Mouse (Mus musculus): ENCODE data around the gene Arhgap17. TPM values are rescaled to one million over a fixed set of nuclear protein-coding genes. Genes with fewer than 3 reads are reported as not detected.
A peak's percentile ranks its signal among the peaks of the same experiment; 100 is the strongest.

Arhgap17 gene
- total and polyA plus RNA-seq, 3 experiments = 6.7 to 56.1 (median 7.4) TPM

DNA sequence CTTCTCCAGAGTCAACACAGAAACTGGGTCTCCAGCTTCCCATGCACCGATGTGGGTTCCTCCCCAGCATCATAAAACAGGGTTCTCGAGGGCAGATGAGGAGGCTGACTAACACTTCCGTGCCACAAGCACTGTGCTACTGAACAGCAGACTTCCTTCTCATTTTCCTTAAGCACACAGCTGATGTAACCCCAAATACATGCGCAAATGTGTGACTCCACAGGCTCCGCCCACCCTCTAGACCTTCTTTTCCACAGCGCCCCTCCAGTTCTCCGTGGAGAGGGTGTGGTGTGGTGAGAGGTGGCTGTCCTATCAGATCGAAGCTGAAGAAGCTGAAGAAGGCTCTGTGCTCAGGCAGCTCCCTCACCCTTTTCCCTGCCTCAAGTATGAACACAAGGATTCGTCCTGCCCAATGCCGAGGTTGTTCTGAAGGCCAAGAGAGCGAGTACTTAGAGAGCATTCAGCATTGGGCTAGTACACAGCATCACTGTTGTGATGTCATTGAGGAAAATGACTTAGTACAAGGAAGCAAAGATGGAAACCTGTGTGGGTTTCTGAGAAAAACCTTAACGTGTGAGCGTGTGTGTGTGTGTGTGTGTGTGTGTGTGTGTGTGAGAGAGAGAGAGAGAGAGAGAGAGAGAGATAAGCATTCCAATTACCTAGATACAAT is 47.1 kb downstream of the Arhgap17 start:
- dilution Hi-C loops (cut with MboI; ENCODE audit: extremely low pct_ligation_motif_present, extremely low pct_unique_long_range_greater_than_20kb, low sequenced_read_pairs) (no loop called here), in situ Hi-C loops (cut with MboI; ENCODE audit: low pct_ligation_motif_present, low pct_unique_long_range_greater_than_20kb, low sequenced_read_pairs) (no loop called here)
- no peaks in the 10 kb centered on the region for H3K79me2 ChIP-seq (replicated peaks; ENCODE audit: control insufficient read depth, extremely low read depth, insufficient read depth, poor library complexity, severe bottlenecking)
- no peak overlapping the region for H3K4me2 ChIP-seq (ENCODE audit: insufficient read depth, low read depth, poor library complexity, severe bottlenecking)
- no peak overlapping the region for H3K9ac ChIP-seq (ENCODE audit: insufficient read depth, low read depth)
- peak; percentile 63 for DNase-seq (ENCODE audit: extremely low read depth)
- peaks cover 63 to 92% of the 10 kb centered on the region in 2 experiments for H3K36me3 ChIP-seq (replicated peaks in 1 of 2; ENCODE audit: control insufficient read depth in 1 of 2, insufficient read depth in 1 of 2, low read length in 1 of 2)
- peak overlapping the region; percentile 13; the same call in 1 of the 2 replicates for H3K27ac ChIP-seq (ENCODE audit: insufficient read depth, low read depth)
- no peaks in the 10 kb centered on the region for H3K9me3 ChIP-seq (replicated peaks; ENCODE audit: low read length)
- H3K27me3 ChIP-seq (replicated peaks) = no peaks in the 10 kb centered on the region
- H3K4me3 ChIP-seq (replicated peaks in 1 of 3; ENCODE audit: low read depth in 2 of 3, low read length in 2 of 3, poor library complexity in 1 of 3) = no peak overlapping the region
- TF ChIP-seq JUND (conservative IDR thresholded peaks at IDR 0.05; ENCODE audit: low read depth, low read length) (no peak), TBP (conservative IDR thresholded peaks at IDR 0.05; ENCODE audit: low read depth, low read length) (no peak), NELFE (IDR thresholded peaks at IDR 0.05; ENCODE audit: low read depth, low read length) (no peak), ZNF384 (IDR thresholded peaks at IDR 0.05; ENCODE audit: low read depth, low read length) (no peak), ETS1 (conservative IDR thresholded peaks at IDR 0.05; ENCODE audit: low read depth, low read length) (peak; percentile 32; the same call in 1 of the 2 replicates), ZMIZ1 (IDR thresholded peaks at IDR 0.05; ENCODE audit: low read depth, low read length) (no peak), POLR2A (IDR thresholded peaks at IDR 0.05; ENCODE audit: low read depth, low read length) (no peak)
- peaks cover 11 to 58% of the 10 kb centered on the region in 2 experiments for H3K4me1 ChIP-seq (ENCODE audit: control insufficient read depth in 1 of 2, insufficient read depth in 2 of 2)

DNA sequence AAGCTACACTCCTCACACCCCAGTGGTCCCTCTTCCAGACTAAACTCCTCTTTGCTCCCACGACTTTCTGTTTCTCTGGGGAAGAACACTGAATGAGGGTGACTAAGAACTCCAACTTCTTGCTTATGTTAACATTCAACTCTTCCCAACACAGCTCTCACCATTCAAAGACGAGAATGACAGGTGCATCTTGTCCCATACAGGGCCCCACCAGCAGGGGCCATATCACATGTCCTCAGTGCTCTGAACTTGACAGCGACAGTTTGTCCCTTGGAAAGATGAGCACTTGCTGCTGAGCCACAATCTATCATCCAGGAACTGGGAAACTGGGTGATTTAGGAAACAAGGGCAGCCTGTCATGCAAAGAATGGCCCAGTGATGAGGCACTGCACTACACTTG is 57.0 kb downstream of the Arhgap17 start:
- H3K27ac ChIP-seq (ENCODE audit: insufficient read depth, low read depth) = no peak overlapping the region
- H3K27me3 ChIP-seq (replicated peaks) = no peaks in the 10 kb centered on the region
- H3K9me3 ChIP-seq (replicated peaks; ENCODE audit: low read length) = no peaks in the 10 kb centered on the region
- in situ Hi-C loops (cut with MboI; ENCODE audit: low pct_ligation_motif_present, low pct_unique_long_range_greater_than_20kb, low sequenced_read_pairs) (no loop called here), dilution Hi-C loops (cut with MboI; ENCODE audit: extremely low pct_ligation_motif_present, extremely low pct_unique_long_range_greater_than_20kb, low sequenced_read_pairs) (no loop called here)
- H3K36me3 ChIP-seq (replicated peaks in 1 of 2; ENCODE audit: control insufficient read depth in 1 of 2, insufficient read depth in 1 of 2, low read length in 1 of 2) = peaks cover 54 to 90% of the 10 kb centered on the region in 2 experiments
- H3K4me2 ChIP-seq (ENCODE audit: insufficient read depth, low read depth, poor library complexity, severe bottlenecking) = no peak overlapping the region
- DNase-seq (ENCODE audit: extremely low read depth) = no peak
- TF ChIP-seq ZNF384 (IDR thresholded peaks at IDR 0.05; ENCODE audit: low read depth, low read length) (no peak), MAFK (IDR thresholded peaks at IDR 0.05; ENCODE audit: insufficient replicate concordance, low read length) (no peak), ZMIZ1 (IDR thresholded peaks at IDR 0.05; ENCODE audit: low read depth, low read length) (no peak), ZKSCAN1 (IDR thresholded peaks at IDR 0.05; ENCODE audit: borderline replicate concordance, low read depth, low read length) (no peak), IRF4 (IDR thresholded peaks at IDR 0.05; ENCODE audit: low read depth, low read length) (no peak), SMC3 (IDR thresholded peaks at IDR 0.05; ENCODE audit: low read depth, low read length) (no peak), TBP (conservative IDR thresholded peaks at IDR 0.05; ENCODE audit: low read depth, low read length) (no peak), RAD21 (IDR thresholded peaks at IDR 0.05; ENCODE audit: low read depth, low read length) (no peak), RCOR1 (conservative IDR thresholded peaks at IDR 0.05; ENCODE audit: low read depth, low read length) (no peak), MAX (IDR thresholded peaks at IDR 0.05; ENCODE audit: low read length) (no peak), CHD1 (IDR thresholded peaks at IDR 0.05; ENCODE audit: low read depth, low read length) (no peak), HCFC1 (IDR thresholded peaks at IDR 0.05; ENCODE audit: low read depth, low read length) (no peak), ELF1 (IDR thresholded peaks at IDR 0.05; ENCODE audit: low read depth, low read length) (no peak), USF1 (IDR thresholded peaks at IDR 0.05; ENCODE audit: low read depth, low read length) (no peak), SIN3A (IDR thresholded peaks at IDR 0.05; ENCODE audit: low read length) (no peak), KAT2A (IDR thresholded peaks at IDR 0.05; ENCODE audit: insufficient replicate concordance, low read length) (no peak), ZC3H11A (IDR thresholded peaks at IDR 0.05; ENCODE audit: low read depth, low read length) (no peak), MXI1 (IDR thresholded peaks at IDR 0.05; ENCODE audit: low read depth, low read length) (no peak)
- no peaks in the 10 kb centered on the region; the same call in 1 of the 2 replicates for H3K79me2 ChIP-seq (replicated peaks; ENCODE audit: control insufficient read depth, extremely low read depth, insufficient read depth, poor library complexity, severe bottlenecking)
- H3K4me1 ChIP-seq (ENCODE audit: control insufficient read depth in 1 of 2, insufficient read depth in 2 of 2) = no peaks in the 10 kb centered on the region
- H3K9ac ChIP-seq (ENCODE audit: insufficient read depth, low read depth) = no peak overlapping the region
- H3K4me3 ChIP-seq (replicated peaks in 1 of 3; ENCODE audit: low read depth in 2 of 3, low read length in 2 of 3, poor library complexity in 1 of 3) = no peak overlapping the region

Data from CH12.LX (cell line).